Mouse (Mus musculus) layer of hippocampus, postnatal 36 days (tissue): ENCODE measurements around the gene Syt16. TPM values are rescaled to one million over a fixed set of nuclear protein-coding genes. Genes with fewer than 3 reads are reported as not detected.

Experiments used
- DNase-seq, 2 experiments: peaks; one replicate each; pipeline ENCODE4 v3.0.0; 2022
- total RNA-seq, 2 experiments: library from RNA; stranded (reverse); gene quantifications; 2 replicates each; pipeline ENCODE4 v1.2.3; 2021

Syt16 gene
- total RNA-seq, 2 experiments from 2014 or later, result 54.1 to 57.5 TPM

DNA sequence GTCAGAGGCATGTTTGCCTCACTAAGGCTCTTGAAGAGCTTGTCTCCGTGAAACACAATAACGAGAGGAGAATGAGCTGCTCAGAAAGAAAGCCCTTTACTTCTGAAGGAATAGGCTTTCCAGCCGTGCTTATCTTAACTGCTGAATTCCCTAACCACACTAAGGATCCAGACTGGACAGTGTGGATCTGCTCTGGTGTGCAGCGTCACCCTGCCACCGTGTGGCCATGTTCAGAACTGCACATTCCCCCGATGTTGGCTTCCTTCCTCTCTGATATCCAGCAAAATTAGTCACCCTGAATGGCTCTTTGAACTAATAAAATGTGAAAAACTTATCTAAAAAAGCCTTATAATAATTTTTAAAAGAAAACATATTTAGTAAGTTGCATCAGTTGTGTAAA lies 16.3 kb downstream of the Syt16 start:
- peak; percentile 81 to 82 for DNase-seq

- DNase-seq, result peak in 1 of 2 experiments; percentile 23
Measured at GRCm38 (mm10) chr12:74014739-74015270, 17.3 kb downstream of the Syt16 start.

GRCm38 (mm10) chr12:74015491-74015890 lies 18.0 kb downstream of the Syt16 start:
- no peak for DNase-seq

DNA sequence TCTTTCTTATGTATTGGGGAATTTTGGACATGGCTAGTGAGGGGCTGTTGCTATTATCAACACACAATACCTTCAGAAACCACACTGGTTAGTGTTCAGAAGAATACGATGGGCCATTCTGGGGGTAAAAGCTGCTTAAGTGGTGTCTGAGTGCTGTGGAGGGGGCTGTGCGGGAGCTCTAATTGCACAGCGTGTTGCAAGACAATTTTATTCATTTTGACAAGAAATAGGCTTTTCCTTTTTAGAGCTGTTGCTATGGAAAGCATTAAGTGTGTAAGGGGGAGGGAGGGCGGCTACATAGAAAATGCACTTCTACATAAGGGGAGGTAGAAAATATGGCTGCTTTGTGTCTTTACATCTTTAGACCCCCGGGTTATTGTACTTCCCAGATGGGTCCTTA lies 25.8 kb downstream of the Syt16 start:
- DNase-seq, result no peak

GRCm38 (mm10) chr12:74024912-74025311 lies 27.5 kb downstream of the Syt16 start:
- no peak for DNase-seq

DNA sequence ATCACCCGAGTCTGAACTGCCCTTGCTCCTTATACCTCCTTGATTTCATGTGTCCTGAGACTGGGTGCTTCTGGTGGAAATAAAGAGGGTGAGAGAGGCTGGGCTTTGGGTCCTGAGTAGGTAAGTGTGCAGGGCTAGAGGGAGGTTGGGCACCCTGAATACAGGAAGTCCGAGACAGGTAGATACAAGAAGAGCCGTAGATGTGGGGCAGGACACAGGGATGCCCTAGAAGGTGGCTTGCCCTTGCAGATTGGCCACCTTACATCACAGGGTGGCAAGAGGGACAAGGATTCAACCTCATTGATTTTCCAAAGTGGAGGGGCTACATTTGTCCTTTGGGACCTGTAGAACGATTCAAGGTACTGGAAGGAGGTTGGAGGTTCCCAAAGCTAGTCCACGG lies 45.8 kb downstream of the Syt16 start:
- no peak for DNase-seq

DNA sequence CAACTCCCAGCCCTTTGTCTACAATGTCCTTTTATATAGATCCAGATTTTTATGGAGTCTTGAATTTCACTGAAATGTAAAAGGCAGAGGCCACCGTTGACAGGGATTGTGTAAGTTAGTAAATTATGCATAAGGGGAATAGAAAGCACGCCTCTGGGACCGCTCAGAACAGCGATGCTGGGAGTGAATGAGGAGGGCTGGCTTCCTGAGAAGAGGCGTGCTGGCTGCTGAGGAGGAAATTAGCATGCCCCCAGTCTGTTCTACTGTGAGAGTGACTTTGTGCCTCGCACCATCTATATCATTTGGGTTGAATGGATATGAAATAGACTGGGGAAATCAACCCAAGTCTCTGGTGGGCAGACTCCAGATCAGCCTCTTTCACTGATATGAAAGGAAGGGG lies 46.3 kb downstream of the Syt16 start:
- no peak for DNase-seq

- no peak for DNase-seq
Measured at GRCm38 (mm10) chr12:74044241-74044640, 46.8 kb downstream of the Syt16 start.

DNA sequence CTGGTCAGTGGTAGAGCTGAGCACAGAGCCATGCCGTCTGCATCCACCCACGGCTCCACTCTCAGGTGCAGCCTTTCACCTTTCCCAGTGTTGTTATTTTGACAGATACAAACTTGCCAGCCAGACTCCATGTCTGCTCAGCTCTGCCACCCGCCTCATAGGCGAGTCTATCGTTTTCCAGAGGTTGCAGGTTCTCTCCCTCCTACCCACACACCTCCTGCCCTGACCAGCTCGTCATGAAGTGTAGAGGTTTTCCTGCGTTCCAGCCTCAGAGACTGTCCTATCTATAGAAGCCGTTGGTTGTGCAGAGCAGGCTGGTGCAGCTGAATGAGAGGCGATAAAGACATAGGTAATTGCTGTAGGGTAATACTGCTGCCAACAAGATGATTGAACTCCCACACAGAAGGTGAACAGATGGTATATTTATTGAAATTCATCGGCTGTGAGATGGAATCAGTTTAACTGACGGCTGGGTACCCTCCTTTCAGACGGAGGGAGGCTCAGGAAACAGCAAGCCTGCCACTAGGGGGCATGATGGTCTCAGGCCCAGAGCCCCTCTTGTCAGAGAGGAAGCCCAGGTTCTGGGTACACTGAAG lies 58.0 kb downstream of the Syt16 start:
- DNase-seq, result peak; percentile 85 to 86

DNA sequence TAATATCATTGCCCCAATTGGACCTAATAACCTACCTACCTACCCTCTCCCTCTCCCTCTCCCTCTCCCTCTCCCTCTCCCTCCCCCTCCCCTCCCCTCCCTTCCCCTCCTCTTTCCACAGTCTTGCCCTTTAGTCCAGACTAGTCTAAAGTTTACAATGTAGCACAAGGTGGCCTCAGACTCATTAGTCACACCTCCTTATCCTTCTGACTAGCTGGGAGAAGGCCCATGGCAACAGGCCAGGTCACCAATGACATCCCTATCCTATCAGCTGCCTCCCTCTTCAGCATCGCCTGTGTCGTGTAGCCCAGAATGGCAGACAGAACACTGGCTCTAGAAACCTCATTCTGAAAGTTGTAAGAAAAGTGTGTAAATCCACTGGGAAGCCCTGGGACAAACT lies 58.7 kb downstream of the Syt16 start:
- no peak for DNase-seq

DNA sequence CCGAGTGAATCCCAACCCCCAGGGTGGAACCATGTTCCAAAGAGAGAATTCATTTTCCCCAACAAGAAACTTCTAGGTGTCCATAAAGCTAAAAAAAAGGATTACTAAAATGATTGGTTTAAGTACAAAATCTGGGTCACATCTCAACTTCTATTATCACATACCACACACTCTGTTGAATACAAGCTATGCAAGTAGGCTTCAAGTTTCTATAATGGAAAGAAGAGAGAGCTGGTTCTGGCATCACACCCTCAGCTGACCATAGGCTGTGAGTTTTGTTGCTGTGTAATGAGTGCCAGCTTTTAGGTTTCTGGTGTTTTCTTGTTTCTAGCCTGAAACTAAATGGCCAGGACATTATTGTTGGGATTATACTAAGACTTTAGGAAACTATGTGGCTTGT lies 65.1 kb downstream of the Syt16 start:
- DNase-seq, result no peak

DNA sequence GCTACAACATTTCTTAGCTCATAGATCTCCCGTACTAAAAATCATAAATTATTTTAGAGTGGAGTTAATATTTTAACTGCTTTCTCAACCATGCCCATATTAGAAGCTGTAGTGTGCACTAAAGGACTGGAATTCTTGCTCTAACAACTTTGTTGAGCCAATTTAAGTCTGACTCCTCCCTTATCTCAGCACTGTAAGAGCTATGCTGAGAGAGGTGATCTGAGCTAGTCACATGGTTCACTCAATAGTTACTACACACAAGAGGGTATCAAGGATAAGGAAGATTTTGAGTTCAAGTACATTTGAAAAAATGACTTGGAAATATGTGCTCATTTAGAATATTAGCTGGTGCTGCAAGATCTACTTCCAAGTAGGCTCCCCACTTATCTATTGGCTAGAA lies 71.5 kb downstream of the Syt16 start:
- no peak for DNase-seq

- no peak for DNase-seq
Measured at GRCm38 (mm10) chr12:74075590-74075989, 78.1 kb downstream of the Syt16 start.

DNA sequence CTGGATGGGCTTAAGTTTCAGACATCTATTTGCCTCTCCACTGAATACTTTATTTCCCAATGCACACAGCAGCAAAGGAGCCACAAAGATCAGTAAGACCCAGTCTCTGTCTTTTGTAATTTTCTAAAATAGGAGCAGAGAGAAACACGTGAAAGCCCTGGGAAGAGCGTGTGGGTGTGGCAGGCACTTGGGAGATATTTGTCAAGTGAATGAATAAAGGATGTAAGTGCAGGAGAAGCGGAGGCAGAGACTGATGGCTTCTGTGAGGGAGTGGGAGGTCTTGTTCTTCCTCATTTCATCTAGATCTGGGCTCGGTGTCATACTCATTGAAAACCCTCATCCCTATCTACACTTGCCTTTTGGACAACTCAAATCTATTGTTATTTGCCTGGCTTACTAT lies 78.6 kb downstream of the Syt16 start:
- no peak for DNase-seq

DNA sequence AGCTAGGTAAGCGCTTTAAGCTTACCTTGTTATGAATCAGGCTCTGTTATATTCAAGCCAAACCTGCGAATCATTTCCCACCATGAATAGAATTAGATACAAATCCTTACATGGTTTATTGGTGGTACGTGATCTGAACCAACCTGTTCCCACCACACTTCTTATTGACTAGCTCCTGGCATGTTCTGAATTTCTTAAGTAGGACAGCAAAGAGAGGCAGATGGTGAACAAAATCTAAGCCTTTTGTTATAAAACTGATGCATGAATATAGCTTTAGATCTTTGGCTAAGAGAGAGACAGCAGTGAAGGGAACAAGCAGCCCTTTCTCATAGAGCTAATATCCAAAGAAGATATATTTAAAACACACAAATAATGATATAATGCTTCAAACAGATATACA lies 83.7 kb downstream of the Syt16 start:
- no peak for DNase-seq

DNA sequence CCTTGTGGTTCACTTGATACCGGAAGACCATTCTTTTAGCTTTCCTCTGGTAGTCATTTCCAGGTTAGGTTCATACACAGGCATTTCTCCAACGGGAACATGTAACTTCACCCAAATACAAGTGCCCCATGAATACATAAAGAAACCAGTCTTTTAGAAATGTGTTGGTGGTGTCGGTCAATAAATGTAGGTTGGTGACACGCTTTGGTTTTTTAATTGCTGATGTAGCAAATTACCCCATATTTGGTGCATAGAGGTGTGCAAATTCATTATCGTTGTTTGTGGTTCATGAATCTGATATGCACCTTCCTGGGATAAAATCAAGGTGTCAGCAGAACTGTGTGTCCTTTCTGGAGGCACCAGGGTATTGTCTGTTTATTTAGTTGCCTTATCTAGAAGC lies 86.9 kb downstream of the Syt16 start:
- DNase-seq, result no peak

GRCm38 (mm10) chr12:74087086-74087485 lies 89.6 kb downstream of the Syt16 start:
- no peak for DNase-seq

- no peak for DNase-seq
Measured at GRCm38 (mm10) chr12:74089342-74090131, 92.1 kb downstream of the Syt16 start.

DNA sequence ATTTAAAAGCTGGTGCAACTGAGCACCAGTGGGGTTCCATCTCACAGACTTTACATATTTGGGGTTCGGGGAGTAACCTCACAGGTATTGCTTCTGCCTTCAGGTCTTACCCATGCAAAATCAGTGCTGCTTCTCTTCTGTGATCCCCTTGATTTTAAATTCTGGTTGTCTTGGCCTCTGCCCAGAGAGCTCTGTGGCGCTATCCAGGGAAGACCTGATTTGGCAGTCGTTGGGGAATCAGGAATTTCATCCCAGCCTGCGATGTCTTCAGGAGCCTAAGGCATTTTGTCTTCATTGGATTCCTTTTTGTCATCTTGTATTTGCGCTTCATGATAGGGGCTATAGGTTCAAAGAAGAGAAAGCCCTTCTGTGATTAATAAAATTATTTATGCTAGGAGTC lies 95.1 kb downstream of the Syt16 start:
- DNase-seq, result no peak

GRCm38 (mm10) chr12:74093110-74093509 lies 95.6 kb downstream of the Syt16 start:
- DNase-seq, result no peak

- DNase-seq, result no peak
Measured at GRCm38 (mm10) chr12:74094701-74095100, 97.2 kb downstream of the Syt16 start.

- no peak for DNase-seq
Measured at GRCm38 (mm10) chr12:74098572-74099290, 101.3 kb downstream of the Syt16 start.

DNA sequence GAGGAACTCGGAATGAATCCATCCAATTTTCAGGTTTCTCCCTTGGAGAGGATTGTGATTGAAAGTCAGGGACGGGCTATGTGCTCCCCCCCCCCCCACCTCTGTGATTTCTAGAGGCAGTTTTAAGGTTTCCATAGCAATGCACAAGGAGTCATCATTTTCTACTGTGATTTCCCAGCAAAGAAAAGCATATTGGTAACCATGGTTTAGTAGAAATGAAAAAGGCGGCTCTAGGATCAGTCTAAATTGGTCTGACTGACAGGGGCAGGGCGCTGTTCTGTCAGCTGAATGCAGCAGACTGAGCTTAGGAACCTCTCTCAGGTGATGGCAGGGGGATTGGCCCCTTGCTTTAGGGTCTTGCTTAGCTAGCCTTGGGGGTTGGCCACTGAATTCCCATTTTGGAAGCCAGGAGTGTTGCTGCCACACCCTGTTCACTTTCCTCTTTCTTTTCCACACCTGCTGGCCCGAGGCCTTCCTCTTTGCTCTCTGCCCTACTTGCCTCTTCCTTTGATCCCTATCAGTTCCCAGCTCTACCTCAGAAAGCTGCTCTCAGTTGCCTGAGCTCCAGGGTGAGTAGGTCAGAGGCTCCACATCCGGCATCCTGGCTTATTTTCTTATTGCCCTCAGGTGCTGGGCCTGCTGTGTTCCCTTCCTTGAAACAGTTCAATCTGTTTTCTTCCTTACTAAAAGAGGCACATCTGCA lies 108.5 kb downstream of the Syt16 start:
- no peak for DNase-seq
